Mouse (Mus musculus) embryonic fibroblast, embryonic 13.5 days (primary cell): ENCODE data around the gene A730049H05Rik.

Experiments
- CTCF ChIP-seq: IDR thresholded peaks from 2 replicates; pipeline ENCODE4 v1.5.1; 2011; ENCODE audit warnings: mild to moderate bottlenecking, control low read depth, low read length, moderate library complexity, borderline replicate concordance; ENCODE audit not compliant: insufficient read depth
- POLR2A ChIP-seq: IDR thresholded peaks from 2 replicates; pipeline ENCODE4 v1.6.1; 2011; ENCODE audit warnings: low read depth, mild to moderate bottlenecking, control low read depth, low read length, moderate library complexity

DNA sequence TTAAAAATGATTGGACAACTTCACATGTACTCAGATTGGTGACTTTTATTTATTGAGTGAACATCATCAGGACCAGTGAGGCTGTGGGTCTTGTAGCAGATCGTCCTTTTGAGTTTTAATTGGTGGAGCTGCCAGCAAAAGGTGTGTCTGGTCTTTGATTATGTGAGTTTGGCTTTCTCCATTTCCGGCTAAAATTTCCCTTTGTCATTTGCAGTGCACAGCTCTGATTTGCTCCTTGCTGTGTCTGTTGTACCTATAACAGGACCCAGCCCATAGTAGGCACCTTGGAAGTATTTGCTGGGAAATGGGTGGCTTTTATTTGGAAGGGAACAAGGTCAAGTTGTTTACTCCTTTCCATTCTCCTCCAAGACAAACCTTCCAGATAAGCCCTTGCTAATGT lies 27.2 kb downstream of the A730049H05Rik start:
- no peak for TF ChIP-seq POLR2A
- TF ChIP-seq CTCF: no peak
